Mouse (Mus musculus) intestine, embryonic 14.5 days (tissue): ENCODE data around the gene Olfr1394. TPM values are rescaled to one million over a fixed set of nuclear protein-coding genes. Genes with fewer than 3 reads are reported as not detected.
"Not testable (repeated sequence)": the region's sequence is repeated elsewhere in the genome, so short reads cannot be mapped to it uniquely, and the experiment has no call there.

ENCODE experiments used
- ATAC-seq: fragments of 200-750 bp; cut with Nextera tagmentation; replicated peaks from 2 replicates; pipeline ENCODE4 v1.8.0; 2017; ENCODE audit warnings: low read depth, moderate number of reproducible peaks, moderate TSS enrichment, moderate library complexity; ENCODE audit not compliant: low FRiP score, low TSS enrichment
- DNase-seq: peaks from one replicate; pipeline ENCODE4 v3.0.0-alpha.2; 2018; ENCODE audit warnings: low spot score
- H3K27ac ChIP-seq: fragments of 300-500 bp; sonication (generic); 2 replicates; pipeline ENCODE4 v1.5.1; 2014; ENCODE audit warnings: low read depth, mild to moderate bottlenecking, control low read depth
- H3K27me3 ChIP-seq: fragments of 300-500 bp; sonication (generic); replicated peaks from 2 replicates; pipeline ENCODE4 v1.6.1; 2014; ENCODE audit warnings: low read length, control low read depth; ENCODE audit not compliant: control insufficient read depth, insufficient read depth
- H3K36me3 ChIP-seq: fragments of 300-500 bp; sonication (generic); 2 replicates; pipeline ENCODE4 v1.6.1; 2014; ENCODE audit warnings: low read length, control low read depth; ENCODE audit not compliant: control insufficient read depth, insufficient read depth
- H3K4me1 ChIP-seq: fragments of 300-500 bp; sonication (generic); replicated peaks from 2 replicates; pipeline ENCODE4 v1.6.1; 2014; ENCODE audit warnings: low read length, control low read depth, mixed read lengths; ENCODE audit not compliant: control insufficient read depth, insufficient read depth
- H3K4me2 ChIP-seq: fragments of 300-500 bp; sonication (generic); 2 replicates; pipeline ENCODE4 v1.6.1; 2014; ENCODE audit warnings: low read length
- H3K4me3 ChIP-seq: fragments of 300-500 bp; sonication (generic); 2 replicates; pipeline ENCODE4 v1.5.1; 2014; ENCODE audit warnings: low read depth, low read length, control low read depth, mixed read lengths
- H3K9ac ChIP-seq: fragments of 300-500 bp; sonication (generic); 2 replicates; pipeline ENCODE4 v1.6.1; 2014; ENCODE audit warnings: mild to moderate bottlenecking, low read length
- H3K9me3 ChIP-seq: fragments of 300-500 bp; sonication (generic); 2 replicates; pipeline ENCODE4 v1.6.1; 2016; ENCODE audit warnings: low read length, control low read depth; ENCODE audit not compliant: control insufficient read depth
- WGBS: fragments of 180-500 bp; shearing (Covaris S2); extraction: QIAGEN DNeasy Blood & Tissue Kit; methylation state at CpG from one replicate; pipeline ENCODE4 v1.1.7; 2014; 5-methylcytosine and 5-hydroxymethylcytosine counted together
- polyA plus RNA-seq: library from polyadenylated mRNA; unstranded; fragments of >200 nt; fragmentation: Nextera tagmentation; extraction: Ambion mirVana; gene quantifications from 2 replicates; pipeline ENCODE4 v1.2.1, GENCODE M21; 2014

The Olfr1394 gene
- polyA plus RNA-seq, 1 experiment from 2014 or later: not detected

DNA sequence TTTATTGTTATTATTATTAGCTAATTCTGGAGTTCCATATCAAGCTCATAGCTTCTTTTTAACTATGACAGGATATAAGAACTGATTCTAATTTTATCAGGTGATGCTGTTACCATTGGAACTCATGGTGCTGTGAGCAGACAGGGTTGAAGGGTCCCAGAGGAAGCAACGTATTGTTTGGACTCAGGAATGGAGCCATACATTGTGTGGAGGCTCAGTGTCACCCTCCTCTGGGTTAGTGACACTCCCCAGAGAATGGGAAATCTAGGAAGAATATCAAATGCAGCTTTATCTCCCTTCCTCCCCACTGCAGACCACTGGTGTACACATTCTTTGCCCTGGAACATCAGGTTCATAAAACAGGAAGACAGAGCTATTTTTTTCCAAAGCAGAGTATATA, 29.0 kb downstream of the Olfr1394 start:
- no peak for ATAC-seq
- WGBS: 71% methylated on average over 1 of the region's 1 CpGs

DNA sequence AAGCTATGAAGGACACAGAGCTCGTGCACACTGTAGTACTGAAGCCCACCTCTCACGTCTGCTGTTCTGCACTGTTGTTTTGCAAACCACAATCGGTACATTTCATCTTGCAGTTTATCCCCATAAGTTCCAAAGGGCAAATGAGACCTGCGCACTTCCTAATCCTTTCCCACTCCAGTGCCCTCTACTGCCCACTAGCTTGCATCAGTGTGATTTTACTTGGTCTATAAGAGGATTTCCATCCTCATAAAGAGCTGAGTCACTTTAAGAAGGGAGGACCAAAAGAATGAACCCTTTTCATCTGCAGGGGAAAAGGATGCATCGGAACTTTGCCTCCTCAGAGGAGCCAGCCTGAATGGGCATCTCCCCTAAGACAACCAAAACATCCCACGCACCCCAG, 32.3 kb downstream of the Olfr1394 start:
- 78% methylated on average over 6 of the region's 6 CpGs for WGBS
- no peak overlapping the region for H3K27ac ChIP-seq

More for the DNA sequence above, 29.0 kb downstream of the Olfr1394 start:
- Histone ChIP-seq H3K9ac (no peak overlapping the region), H3K9me3 (no peaks in the 10 kb centered on the region), H3K27me3 (no peaks in the 10 kb centered on the region), H3K36me3 (no peaks in the 10 kb centered on the region), H3K4me1 (no peaks in the 10 kb centered on the region), H3K4me2 (no peak overlapping the region), H3K27ac (no peak overlapping the region), H3K4me3 (no peak overlapping the region)
- no peak for DNase-seq

DNA sequence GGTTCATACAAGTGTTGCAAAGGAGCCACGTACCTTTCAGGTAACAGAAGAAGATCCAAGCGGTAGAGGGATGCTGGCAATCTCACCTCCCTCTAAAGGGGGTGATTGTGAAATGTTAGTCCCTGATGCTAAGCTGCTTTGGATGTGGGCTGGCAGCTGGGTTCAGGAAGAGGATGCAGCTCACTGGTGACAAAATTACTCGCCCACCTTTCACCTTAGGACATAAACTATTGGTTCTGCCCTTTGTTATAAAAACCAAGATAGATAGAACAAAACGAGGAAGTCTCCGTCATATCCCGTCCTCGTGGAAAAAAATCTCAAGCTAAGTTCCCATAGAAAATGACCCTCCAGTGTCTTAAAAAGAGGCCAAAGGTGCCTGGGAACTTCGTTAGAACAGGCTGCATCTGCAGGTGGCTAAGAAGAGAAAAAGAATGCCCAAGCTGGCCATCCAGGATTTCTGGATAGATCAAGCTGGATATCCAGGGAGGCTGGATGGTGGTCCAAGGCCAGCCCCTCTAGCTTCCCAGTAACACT, 32.8 kb downstream of the Olfr1394 start, which contains the start of gene Btnl9:
Btnl9 (minus strand) TSS at position 205 of the 534 bp plus-strand sequence.
- Histone ChIP-seq H3K9me3 (no peaks in the 10 kb centered on the region), H3K36me3 (no peaks in the 10 kb centered on the region), H3K9ac (no peak within 1 kb of the TSS), H3K4me3 (no peak within 1 kb of the TSS), H3K27me3 (no peaks in the 10 kb centered on the region), H3K27ac (no peak within 1 kb of the TSS), H3K4me1 (no peaks in the 10 kb centered on the region), H3K4me2 (no peak within 1 kb of the TSS)
- WGBS: 72% methylated on average over 8 of the region's 8 CpGs
- ATAC-seq (no peak), DNase-seq (no peak)

More for the DNA sequence above, 32.3 kb downstream of the Olfr1394 start:
- Histone ChIP-seq H3K4me2 (no peak overlapping the region), H3K4me1 (no peaks in the 10 kb centered on the region), H3K27me3 (no peaks in the 10 kb centered on the region), H3K9ac (no peak overlapping the region), H3K4me3 (no peak overlapping the region), H3K9me3 (no peaks in the 10 kb centered on the region), H3K36me3 (no peaks in the 10 kb centered on the region)
- no peak for ATAC-seq
- DNase-seq: no peak

DNA sequence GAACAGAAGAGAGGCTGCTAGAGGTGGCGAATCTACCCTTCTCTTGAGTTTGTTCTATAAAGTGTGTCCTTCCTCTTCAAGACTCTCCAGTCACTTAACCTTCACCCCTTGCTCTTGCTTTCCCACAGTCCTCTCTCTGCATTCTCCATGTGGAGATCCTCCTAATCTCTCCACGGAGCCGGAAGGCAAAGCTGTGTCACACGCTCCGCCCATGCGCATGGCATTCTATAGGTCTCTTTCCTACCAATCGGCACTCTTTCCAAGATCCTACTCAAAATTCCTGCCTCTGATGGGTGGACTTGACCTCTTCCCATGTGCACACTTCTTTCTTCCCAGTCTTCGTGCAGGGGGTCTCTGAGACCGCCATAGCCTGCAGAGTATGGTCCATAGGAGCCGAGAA, 33.5 kb downstream of the Olfr1394 start:
- Histone ChIP-seq H3K9me3 (no peaks in the 10 kb centered on the region), H3K27ac (no peak overlapping the region), H3K4me3 (no peak overlapping the region), H3K9ac (no peak overlapping the region), H3K27me3 (no peaks in the 10 kb centered on the region), H3K36me3 (no peaks in the 10 kb centered on the region), H3K4me1 (no peaks in the 10 kb centered on the region), H3K4me2 (no peak overlapping the region)
- no peak for DNase-seq
- WGBS: 76% methylated on average over 10 of the region's 10 CpGs
- no peak for ATAC-seq

DNA sequence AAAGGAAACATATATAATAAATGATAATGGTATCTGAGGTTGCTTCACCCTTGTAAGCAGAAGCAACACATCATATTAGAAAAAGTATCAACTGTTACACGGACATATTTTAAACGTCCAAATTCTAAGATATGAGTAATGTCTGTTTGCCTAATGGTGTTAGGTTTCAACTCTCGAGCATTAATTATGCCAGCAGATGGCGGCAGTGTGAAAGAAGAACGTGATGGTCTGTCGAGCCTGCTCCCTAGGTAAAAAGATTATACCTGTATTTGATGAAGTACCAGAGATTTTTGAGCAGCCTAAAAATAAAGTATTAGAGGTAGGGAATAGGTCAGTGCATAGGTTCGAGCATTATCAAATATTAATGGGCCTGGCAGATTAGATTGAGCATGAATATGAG, 35.6 kb downstream of the Olfr1394 start:
- Histone ChIP-seq H3K4me3 (no peak overlapping the region), H3K36me3 (no peaks in the 10 kb centered on the region), H3K27me3 (no peaks in the 10 kb centered on the region), H3K9ac (no peak overlapping the region), H3K4me1 (no peaks in the 10 kb centered on the region), H3K27ac (no peak overlapping the region), H3K4me2 (no peak overlapping the region), H3K9me3 (no peaks in the 10 kb centered on the region)
- ATAC-seq (no peak; the same call in 1 of the 2 replicates), DNase-seq (peak; percentile 75)
- WGBS: 2% methylated on average over 7 of the region's 7 CpGs

DNA sequence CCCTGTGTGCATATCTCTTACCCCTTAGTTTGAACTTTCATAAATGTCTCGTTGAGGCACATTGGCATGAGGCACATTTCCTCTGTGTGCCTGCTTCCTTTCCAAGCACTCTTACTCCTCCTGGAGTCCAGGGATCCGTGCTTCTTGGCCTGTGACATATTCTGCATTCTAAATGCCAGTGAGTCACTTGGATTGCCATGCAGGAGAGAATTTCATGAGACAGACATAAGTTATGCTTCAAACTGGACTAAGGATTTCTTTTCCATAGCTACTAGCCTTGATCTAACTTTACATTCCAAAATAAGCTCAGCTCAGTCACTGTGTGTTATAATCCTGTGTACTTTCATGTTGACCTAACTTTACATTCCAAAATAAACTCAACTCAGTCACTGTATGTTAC, 36.9 kb downstream of the Olfr1394 start:
- no peak for DNase-seq
- no peak for ATAC-seq
- no peak overlapping the region for H3K27ac ChIP-seq
- WGBS: 68% methylated on average over 2 of the region's 2 CpGs
- no peak overlapping the region for H3K4me3 ChIP-seq
- no peaks in the 10 kb centered on the region for H3K9me3 ChIP-seq
- no peaks in the 10 kb centered on the region for H3K36me3 ChIP-seq
- H3K4me2 ChIP-seq: no peak overlapping the region
- H3K27me3 ChIP-seq: no peaks in the 10 kb centered on the region
- no peaks in the 10 kb centered on the region for H3K4me1 ChIP-seq
- no peak overlapping the region for H3K9ac ChIP-seq

DNA sequence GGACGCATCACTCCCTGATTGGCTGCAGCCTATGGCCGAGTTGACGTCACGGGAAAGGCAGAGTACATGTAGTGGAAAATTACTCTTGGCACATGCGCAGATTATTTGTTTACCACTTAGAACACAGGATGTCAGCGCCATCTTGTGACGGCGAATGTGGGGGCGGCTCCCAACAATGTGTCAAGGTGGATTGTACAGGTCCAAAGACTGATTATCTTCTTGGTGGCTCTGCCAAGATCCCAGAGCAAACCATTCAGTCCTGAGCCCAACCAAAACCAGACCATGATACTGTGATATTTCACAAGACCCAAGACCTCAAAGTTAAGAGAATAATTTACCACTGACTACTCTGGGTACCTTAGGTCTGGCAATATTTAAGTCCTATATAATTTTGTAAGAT, 40.6 kb downstream of the Olfr1394 start:
- not testable (repeated sequence) for DNase-seq, H3K4me1 ChIP-seq, ATAC-seq, H3K27me3 ChIP-seq, H3K4me3 ChIP-seq, H3K9ac ChIP-seq, H3K4me2 ChIP-seq, H3K27ac ChIP-seq, H3K9me3 ChIP-seq, H3K36me3 ChIP-seq
- 93% methylated on average over 9 of the region's 9 CpGs for WGBS

DNA sequence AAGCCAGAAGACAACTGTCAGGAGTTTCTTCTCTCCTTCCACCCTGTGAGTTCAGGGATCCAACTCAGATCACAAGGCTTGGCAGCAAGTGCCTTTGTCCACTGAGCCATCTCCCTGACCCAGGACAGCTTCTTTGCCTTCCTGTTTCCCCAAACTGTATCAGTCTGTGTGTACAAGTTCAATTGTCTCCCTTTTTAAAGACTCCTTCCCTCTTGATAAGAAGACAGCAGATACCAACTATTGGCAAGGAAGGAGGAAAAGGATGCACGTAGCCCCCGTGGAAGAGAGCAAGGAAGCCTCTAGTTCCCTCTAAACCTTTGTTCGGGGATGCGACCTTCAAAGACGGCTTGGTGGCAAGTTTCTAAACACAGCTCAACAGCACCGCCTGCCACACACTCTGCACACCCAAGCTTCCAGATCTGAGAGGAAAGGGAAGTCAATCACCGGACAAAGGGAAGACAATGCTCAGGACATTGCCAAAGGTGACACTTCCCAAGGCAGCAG, 41.7 kb downstream of the Olfr1394 start:
- H3K27ac ChIP-seq: no peak overlapping the region
- H3K4me1 ChIP-seq: no peaks in the 10 kb centered on the region
- no peaks in the 10 kb centered on the region for H3K27me3 ChIP-seq
- no peak overlapping the region for H3K4me3 ChIP-seq
- no peaks in the 10 kb centered on the region for H3K36me3 ChIP-seq
- no peak overlapping the region for H3K9ac ChIP-seq
- no peak overlapping the region for H3K4me2 ChIP-seq
- no peak for DNase-seq
- no peaks in the 10 kb centered on the region for H3K9me3 ChIP-seq
- no peak for ATAC-seq
- 79% methylated on average over 7 of the region's 7 CpGs for WGBS

DNA sequence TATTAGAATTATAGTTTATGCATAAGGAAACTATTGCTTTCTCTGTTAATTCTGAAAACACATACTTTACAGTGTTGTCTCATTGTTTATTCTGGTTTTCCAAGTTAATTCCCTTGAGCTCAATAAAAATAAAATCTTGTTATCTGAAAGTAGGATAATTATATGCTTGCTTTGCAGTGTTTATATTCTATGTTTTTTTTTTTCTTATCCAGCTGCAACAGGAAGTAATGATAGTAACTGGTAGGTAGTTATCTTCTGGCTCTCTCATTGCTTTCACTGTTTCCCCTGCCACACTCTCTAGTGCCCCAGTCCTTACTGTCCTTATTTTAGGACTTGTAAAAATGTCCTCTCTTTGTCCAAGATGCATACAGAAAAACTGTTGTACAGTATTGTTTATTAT, 46.5 kb downstream of the Olfr1394 start:
- Histone ChIP-seq H3K36me3 (no peaks in the 10 kb centered on the region), H3K27ac (no peak overlapping the region), H3K4me1 (peaks cover 8% of the 10 kb centered on the region; the same call in 1 of the 2 replicates), H3K4me2 (no peak overlapping the region), H3K4me3 (no peak overlapping the region), H3K27me3 (no peaks in the 10 kb centered on the region), H3K9me3 (no peaks in the 10 kb centered on the region), H3K9ac (no peak overlapping the region)
- DNase-seq (no peak), ATAC-seq (no peak)
